Comparison of ENCODE assay signal across 9 mouse cellular contexts in the genomic region with DNA sequence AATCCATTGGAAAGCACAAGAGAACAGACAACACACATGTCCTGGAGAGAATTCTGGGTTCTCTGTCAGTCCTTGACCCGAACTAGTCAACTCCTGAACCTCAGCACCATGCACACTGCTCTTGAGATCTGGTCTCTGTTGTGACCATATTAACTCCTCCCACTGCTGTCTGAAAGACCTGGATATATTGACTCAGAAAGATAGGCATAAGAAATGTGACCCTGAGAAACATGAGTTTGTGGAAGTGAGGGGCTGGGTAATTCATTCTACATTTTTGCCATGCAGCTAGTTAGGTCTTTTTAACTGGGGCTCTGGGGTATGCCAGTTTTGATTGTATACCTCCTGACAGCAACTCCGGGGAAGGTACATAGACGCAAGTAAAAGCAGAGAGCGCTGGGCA. TPM values are rescaled to one million over a fixed set of nuclear protein-coding genes. Genes with fewer than 3 reads are reported as not detected.
A peak's percentile ranks its signal among the peaks of the same experiment; 100 is the strongest.
DNase-seq lines count a peak whose midpoint lies in the region; ATAC-seq and TF ChIP-seq lines count a peak whose summit lies in the region.
"Had no signal": no experiment of that assay in that cellular context is flagged by ENCODE, and none has a peak within 500 bp of the region (broad histone marks: within the 10 kb centered on the region; RNA-seq: fewer than 3 reads in every experiment).

No protein-coding gene starts in this region.

- H3K9me3 ChIP-seq in forebrain, embryonic 10.5 days = peaks cover 6% of the 10 kb centered on the region; the same call in 1 of the 2 replicates
- H3K9me3 ChIP-seq in forebrain, postnatal 0 days (ENCODE audit: low read length) = no peaks in the 10 kb centered on the region
- H3K9me3 ChIP-seq in lung, embryonic 14.5 days (ENCODE audit: low read depth, low read length) = no peaks in the 10 kb centered on the region
- H3K9me3 ChIP-seq in limb, embryonic 12.5 days = no peaks in the 10 kb centered on the region
- H3K9me3 ChIP-seq in stomach, embryonic 14.5 days (ENCODE audit: control insufficient read depth, low read depth, low read length) = no peaks in the 10 kb centered on the region

- no peak overlapping the region for H3K9ac ChIP-seq in forebrain, postnatal 0 days
- H3K9ac ChIP-seq in lung, embryonic 14.5 days = peak overlapping the region; percentile 14; the same call in 1 of the 2 replicates
- no peak overlapping the region for H3K9ac ChIP-seq in limb, embryonic 12.5 days (replicated peaks)
- H3K9ac ChIP-seq in stomach, embryonic 14.5 days (replicated peaks; ENCODE audit: low read depth, low read length) = peak overlapping the region; percentile 67; the same call in 1 of the 2 replicates

- H3K4me2 ChIP-seq in forebrain, postnatal 0 days (ENCODE audit: low read depth) = no peak overlapping the region
- H3K4me2 ChIP-seq in lung, embryonic 14.5 days = peak overlapping the region; percentile 80
- peak overlapping the region; percentile 76 for H3K4me2 ChIP-seq in limb, embryonic 12.5 days
- peak overlapping the region; percentile 73 for H3K4me2 ChIP-seq in stomach, embryonic 14.5 days (replicated peaks; ENCODE audit: low read depth, low read length)

- DNase-seq in forebrain, embryonic 10.5 days (ENCODE audit: extremely low spot score, low spot score) = no peak
- no peak for DNase-seq in forebrain, postnatal 0 days
- DNase-seq in lung, embryonic 14.5 days = peak; percentile 18
- DNase-seq in lung, postnatal 10 days = no peak
- DNase-seq in adrenal gland, postnatal 14 days = no peak
- no peak for DNase-seq in left cerebral cortex, adult 9 months (ENCODE audit: low spot score in 2 of 2)

- no peak for TF ChIP-seq CTCF in forebrain, postnatal 0 days (IDR thresholded peaks at IDR 0.05; ENCODE audit: low read depth)
- no peak for TF ChIP-seq CTCF in lung, embryonic 14.5 days (IDR thresholded peaks at IDR 0.05; ENCODE audit: low read depth)

- H3K36me3 ChIP-seq in forebrain, embryonic 10.5 days (replicated peaks) = no peaks in the 10 kb centered on the region
- H3K36me3 ChIP-seq in forebrain, postnatal 0 days (ENCODE audit: insufficient read depth) = no peaks in the 10 kb centered on the region
- H3K36me3 ChIP-seq in lung, embryonic 14.5 days (ENCODE audit: insufficient read depth) = no peaks in the 10 kb centered on the region
- no peaks in the 10 kb centered on the region for H3K36me3 ChIP-seq in limb, embryonic 12.5 days
- no peaks in the 10 kb centered on the region for H3K36me3 ChIP-seq in stomach, embryonic 14.5 days (ENCODE audit: control insufficient read depth, insufficient read depth, low read length)

- H3K27ac ChIP-seq in forebrain, embryonic 10.5 days = no peak overlapping the region
- H3K27ac ChIP-seq in forebrain, postnatal 0 days (ENCODE audit: low read depth, low read length) = no peak overlapping the region
- 0 out of 2 replicates have a peak overlapping the region, but pooled peaks have one; percentile 92 for H3K27ac ChIP-seq in lung, embryonic 14.5 days (ENCODE audit: low read depth)
- H3K27ac ChIP-seq in limb, embryonic 12.5 days = no peak overlapping the region
- H3K27ac ChIP-seq in stomach, embryonic 14.5 days (ENCODE audit: low read length) = no peak overlapping the region; the same call in 1 of the 2 replicates

- H3K4me1 ChIP-seq in forebrain, embryonic 10.5 days = peaks cover 42% of the 10 kb centered on the region
- 0 out of 2 replicates have a peak, but pooled peaks cover 4% of the 10 kb centered on the region for H3K4me1 ChIP-seq in forebrain, postnatal 0 days (ENCODE audit: insufficient read depth)
- H3K4me1 ChIP-seq in lung, embryonic 14.5 days (ENCODE audit: insufficient read depth) = peaks cover 6% of the 10 kb centered on the region; the same call in 1 of the 2 replicates
- H3K4me1 ChIP-seq in limb, embryonic 12.5 days (replicated peaks) = peaks cover 17% of the 10 kb centered on the region
- peaks cover 7% of the 10 kb centered on the region; the same call in 1 of the 2 replicates for H3K4me1 ChIP-seq in stomach, embryonic 14.5 days (ENCODE audit: control insufficient read depth, insufficient read depth, low read length)

- H3K4me3 ChIP-seq in forebrain, embryonic 10.5 days = peak overlapping the region; percentile 80
- no peak overlapping the region for H3K4me3 ChIP-seq in forebrain, postnatal 0 days (ENCODE audit: low read depth, low read length)
- H3K4me3 ChIP-seq in lung, embryonic 14.5 days (ENCODE audit: low read depth, low read length) = peak overlapping the region; percentile 75
- H3K4me3 ChIP-seq in limb, embryonic 12.5 days (replicated peaks) = peak overlapping the region; percentile 75
- peak overlapping the region; percentile 72 for H3K4me3 ChIP-seq in stomach, embryonic 14.5 days (ENCODE audit: low read depth, low read length)

- 48% methylated on average over 4 of the region's 4 CpGs for WGBS in forebrain, embryonic 10.5 days
- 43% methylated on average over 4 of the region's 4 CpGs for WGBS in forebrain, postnatal 0 days
- 12% methylated on average over 4 of the region's 4 CpGs for WGBS in lung, embryonic 14.5 days
- WGBS in limb, embryonic 12.5 days = 50% methylated on average over 4 of the region's 4 CpGs
- 22% methylated on average over 4 of the region's 4 CpGs for WGBS in stomach, embryonic 14.5 days

- peaks cover 43% of the 10 kb centered on the region for H3K27me3 ChIP-seq in forebrain, embryonic 10.5 days (ENCODE audit: poor library complexity, severe bottlenecking)
- no peaks in the 10 kb centered on the region for H3K27me3 ChIP-seq in forebrain, postnatal 0 days (ENCODE audit: insufficient read depth, low read length)
- H3K27me3 ChIP-seq in lung, embryonic 14.5 days (ENCODE audit: insufficient read depth, low read length) = no peaks in the 10 kb centered on the region
- H3K27me3 ChIP-seq in limb, embryonic 12.5 days = no peaks in the 10 kb centered on the region
- H3K27me3 ChIP-seq in stomach, embryonic 14.5 days (ENCODE audit: control insufficient read depth, insufficient read depth, low read length) = no peaks in the 10 kb centered on the region

- ATAC-seq in forebrain, postnatal 0 days = no peak
- ATAC-seq in lung, embryonic 14.5 days (ENCODE audit: insufficient read depth) = no peak
- no peak for ATAC-seq in limb, embryonic 12.5 days (ENCODE audit: insufficient number of reproducible peaks, insufficient read depth, low FRiP score, low TSS enrichment, low read depth)
- no peak for ATAC-seq in stomach, embryonic 14.5 days (ENCODE audit: insufficient number of reproducible peaks, insufficient read depth, low FRiP score, low read depth)

RNA-seq across cellular contexts. Expression of gene P3h2, which starts 1.3 kb away (rescaled TPM):
- 2.5 and 2.9 TPM in 2 replicates for polyA plus RNA-seq in forebrain, embryonic 10.5 days (2016; fragmentation: Nextera tagmentation; extraction: Ambion mirVana)
- total RNA-seq in forebrain, postnatal 0 days (2014; rRNA removed) = 0.62 and 1.4 TPM in 2 replicates
- polyA plus RNA-seq in forebrain, postnatal 0 days (2015; fragmentation: Nextera tagmentation; extraction: Ambion mirVana) = 0.20 and 0.35 TPM in 2 replicates
- polyA plus RNA-seq in lung, embryonic 14.5 days (2014; fragmentation: Nextera tagmentation; extraction: Ambion mirVana) = 9.1 and 9.3 TPM in 2 replicates
- polyA plus RNA-seq in limb, embryonic 12.5 days (2016; fragmentation: Nextera tagmentation; extraction: Ambion mirVana) = 2.0 and 3.1 TPM in 2 replicates
- 9.6 and 13.1 TPM in 2 replicates for polyA plus RNA-seq in stomach, embryonic 14.5 days (2014; fragmentation: Nextera tagmentation; extraction: Ambion mirVana)
- 6.2 and 6.3 TPM in 2 replicates for total RNA-seq in adrenal gland, postnatal 14 days (2021)
- total RNA-seq: neutrophil, adult 5-6 weeks had no signal

Comparison
In these comparisons a context has a peak if more than half of its experiments do, and no peak if none do; other contexts are left out.
1. H3K9ac ChIP-seq: peak in lung, embryonic 14.5 days (single experiment) and stomach, embryonic 14.5 days (single experiment); none in forebrain, postnatal 0 days (single experiment) and limb, embryonic 12.5 days (single experiment).